In the genomic region with DNA sequence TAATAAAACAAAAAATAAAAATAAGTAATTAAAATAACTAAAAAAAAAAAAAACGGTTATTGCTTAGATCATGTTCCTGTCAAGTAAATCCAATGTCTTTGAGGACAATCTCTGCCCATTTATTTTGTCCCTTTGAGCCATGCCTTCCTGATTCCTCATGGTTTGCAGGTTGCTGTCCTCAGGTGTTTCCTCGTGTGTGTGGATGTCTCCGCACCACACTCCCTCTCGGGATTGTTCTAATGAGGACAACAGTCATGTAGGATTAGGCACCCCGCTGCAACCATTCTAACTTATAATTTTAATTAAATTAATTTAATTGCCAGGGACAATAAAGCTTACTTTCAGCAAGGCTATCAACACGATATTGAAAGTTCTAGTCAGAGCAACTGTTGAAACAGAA, we compare ENCODE assay signal across 16 mouse cellular contexts.
"Had no signal": no experiment of that assay in that cellular context is flagged by ENCODE, and none has a peak within 500 bp of the region (broad histone marks: within the 10 kb centered on the region; RNA-seq: fewer than 3 reads in every experiment).

No protein-coding gene starts in this region.

- H3K9ac ChIP-seq: neural tube, embryonic 13.5 days; neural tube, embryonic 15.5 days; stomach, embryonic 15.5 days had no signal

- H3K27ac ChIP-seq: neural tube, embryonic 13.5 days; neural tube, embryonic 15.5 days; stomach, embryonic 15.5 days; stomach, postnatal 0 days had no signal

- H3K4me2 ChIP-seq: neural tube, embryonic 13.5 days; neural tube, embryonic 15.5 days; stomach, embryonic 15.5 days had no signal

- H3K27me3 ChIP-seq: stomach, embryonic 15.5 days had no signal

- DNase-seq: retina, postnatal 1 day; right cerebral cortex, adult 18-20 months; right cerebral cortex, postnatal 14 days; right cerebral cortex, postnatal 25 days; right cerebral cortex, postnatal 4 days; spleen, adult 18-20 months; thymus, adult 18-20 months; thymus, adult 2 months; thymus, postnatal 14 days; thymus, postnatal 25 days; thymus, postnatal 36 days; thymus, postnatal 4 days had no signal

- H3K4me3 ChIP-seq: neural tube, embryonic 13.5 days; neural tube, embryonic 15.5 days; stomach, embryonic 15.5 days had no signal

- H3K9me3 ChIP-seq: neural tube, embryonic 13.5 days; neural tube, embryonic 15.5 days; stomach, embryonic 15.5 days had no signal

- H3K36me3 ChIP-seq: neural tube, embryonic 13.5 days; neural tube, embryonic 15.5 days; stomach, embryonic 15.5 days had no signal

- H3K4me1 ChIP-seq: neural tube, embryonic 13.5 days; neural tube, embryonic 15.5 days had no signal
